Mouse (Mus musculus): ENCODE measurements around the gene 4930455H04Rik.

Gene 4930455H04Rik

GRCm38 (mm10) chr3:116967436-116967835 lies 631 bp upstream of the 4930455H04Rik start:
- no peak for DNase-seq

GRCm38 (mm10) chr3:116968540-116968997 lies 502 bp downstream of the 4930455H04Rik start, which contains the start of gene Palmd:
Gene Palmd (minus strand): TSS chr3:116968987.
- DNase-seq = peak; percentile 49 to 67

- no peak for DNase-seq
Measured at GRCm38 (mm10) chr3:116969003-116969402, 936 bp downstream of the 4930455H04Rik start.

GRCm38 (mm10) chr3:116969786-116970185 lies 1.7 kb downstream of the 4930455H04Rik start:
- no peak for DNase-seq

- peak; percentile 22 to 35 for DNase-seq
Measured at GRCm38 (mm10) chr3:116981811-116982575, 13.9 kb downstream of the 4930455H04Rik start.

- DNase-seq = peak in 1 of 2 experiments; percentile 7
Measured at GRCm38 (mm10) chr3:116985042-116985455, 17.0 kb downstream of the 4930455H04Rik start.

- no peak for DNase-seq
Measured at GRCm38 (mm10) chr3:116985741-116986140, 17.7 kb downstream of the 4930455H04Rik start.

- no peak for DNase-seq
Measured at GRCm38 (mm10) chr3:116986451-116986850, 18.4 kb downstream of the 4930455H04Rik start.

GRCm38 (mm10) chr3:116988221-116988620 lies 20.2 kb downstream of the 4930455H04Rik start:
- no peak for DNase-seq

- DNase-seq = no peak
Measured at GRCm38 (mm10) chr3:116991180-116991579, 23.1 kb downstream of the 4930455H04Rik start.

- DNase-seq = no peak
Measured at GRCm38 (mm10) chr3:116993011-116993410, 24.9 kb downstream of the 4930455H04Rik start.

GRCm38 (mm10) chr3:117001686-117002485 lies 33.8 kb downstream of the 4930455H04Rik start:
- DNase-seq = no peak

GRCm38 (mm10) chr3:117003379-117003778 lies 35.3 kb downstream of the 4930455H04Rik start:
- no peak for DNase-seq

GRCm38 (mm10) chr3:117006636-117007035 lies 38.6 kb downstream of the 4930455H04Rik start:
- no peak for DNase-seq

GRCm38 (mm10) chr3:117007340-117007739 lies 39.3 kb downstream of the 4930455H04Rik start:
- DNase-seq = no peak

- no peak for DNase-seq
Measured at GRCm38 (mm10) chr3:117010182-117010581, 42.1 kb downstream of the 4930455H04Rik start.

- DNase-seq = no peak
Measured at GRCm38 (mm10) chr3:117020319-117020718, 52.3 kb downstream of the 4930455H04Rik start.

- DNase-seq = no peak
Measured at GRCm38 (mm10) chr3:117021907-117022306, 53.8 kb downstream of the 4930455H04Rik start.

- no peak for DNase-seq
Measured at GRCm38 (mm10) chr3:117024111-117024510, 56.0 kb downstream of the 4930455H04Rik start.

- peak; percentile 7 to 30 for DNase-seq
Measured at GRCm38 (mm10) chr3:117024557-117024956, 56.5 kb downstream of the 4930455H04Rik start.

- DNase-seq = no peak
Measured at GRCm38 (mm10) chr3:117025421-117025820, 57.4 kb downstream of the 4930455H04Rik start.
